Mouse (Mus musculus) ES-E14 (cell line): ENCODE data around the gene Atox1. TPM values are rescaled to one million over a fixed set of nuclear protein-coding genes. Genes with fewer than 3 reads are reported as not detected.

ENCODE experiments used
- DNase-seq: peaks from one replicate; pipeline ENCODE4 v3.0.0-alpha.2; 2013; ENCODE audit warnings: low read depth, low spot score
- H3K27ac ChIP-seq: 2 replicates; pipeline ENCODE4 v1.5.1; 2012; ENCODE audit warnings: low read depth, mild to moderate bottlenecking, low read length, moderate library complexity, mixed read lengths; ENCODE audit not compliant: poor library complexity, insufficient read depth, severe bottlenecking
- H3K36me3 ChIP-seq: 2 replicates; pipeline ENCODE4 v1.6.1; 2012; ENCODE audit warnings: mild to moderate bottlenecking, low read length, moderate library complexity, mixed read lengths; ENCODE audit not compliant: control insufficient read depth, poor library complexity, insufficient read depth, severe bottlenecking
- H3K4me1 ChIP-seq, 2 experiments: fragments of 150-350 bp in 1 of 2; sonication (generic) in 1 of 2; 2 replicates each; pipeline ENCODE4 v1.6.1; 2012; ENCODE audit warnings: low read length in 2 of 2, mild to moderate bottlenecking in 1 of 2, mixed read lengths in 1 of 2; ENCODE audit not compliant: control insufficient read depth in 2 of 2, insufficient read depth in 2 of 2, poor library complexity in 1 of 2
- H3K4me3 ChIP-seq, 2 experiments: fragments of 150-350 bp in 1 of 2; sonication (generic) in 1 of 2; 2 replicates each; pipeline ENCODE4 v1.5.1; 2012; ENCODE audit warnings: low read length in 2 of 2, low read depth in 1 of 2, mild to moderate bottlenecking in 1 of 2, mixed read lengths in 1 of 2; ENCODE audit not compliant: insufficient read depth in 1 of 2, poor library complexity in 1 of 2, severe bottlenecking in 1 of 2
- H3K9ac ChIP-seq: 2 replicates; pipeline ENCODE4 v1.6.1; 2012; ENCODE audit warnings: low read depth, mild to moderate bottlenecking, low read length, mixed read lengths; ENCODE audit not compliant: poor library complexity, insufficient read depth, severe bottlenecking
- H3K9me3 ChIP-seq: fragments of 150-350 bp; sonication (generic); 2 replicates; pipeline ENCODE4 v1.6.1; 2012; ENCODE audit warnings: low read depth, mild to moderate bottlenecking, low read length; ENCODE audit not compliant: control insufficient read depth, insufficient read depth
- CHD2 ChIP-seq: IDR thresholded peaks from 2 replicates; pipeline ENCODE4 v1.6.1; 2014; ENCODE audit warnings: mild to moderate bottlenecking, low read depth, low read length, inconsistent platforms
- HCFC1 ChIP-seq: IDR thresholded peaks from 2 replicates; pipeline ENCODE4 v1.6.1; 2012; ENCODE audit warnings: low read length, inconsistent platforms, borderline replicate concordance; ENCODE audit not compliant: insufficient read depth
- MAFK ChIP-seq: IDR thresholded peaks from 2 replicates; pipeline ENCODE4 v1.6.1; 2014; ENCODE audit warnings: mild to moderate bottlenecking, low read depth, low read length, inconsistent platforms; ENCODE audit not compliant: insufficient read depth
- ZC3H11A ChIP-seq: IDR thresholded peaks from 2 replicates; pipeline ENCODE4 v1.6.1; 2012; ENCODE audit warnings: low read depth, mild to moderate bottlenecking, inconsistent platforms, low read length, borderline replicate concordance
- ZNF384 ChIP-seq: IDR thresholded peaks from 2 replicates; pipeline ENCODE4 v1.6.1; 2012; ENCODE audit warnings: low read depth, low read length, inconsistent platforms
- in situ Hi-C, 2 experiments: fragments of 600-800 bp; cut with MboI; formaldehyde crosslinking; loops; one replicate each; pipeline ENCODE4 v1.15.1; 2025; ENCODE audit warnings: low sequenced_read_pairs in 2 of 2, inconsistent platforms in 1 of 2; ENCODE audit not compliant: unreplicated experiment in 2 of 2
- total RNA-seq: library from RNA; depleted of rRNA; stranded (reverse); fragments of 300-350 nt; gene quantifications from 2 replicates; pipeline ENCODE4 v1.2.3, GENCODE M21; 2012

Gene Atox1
- total RNA-seq, 1 experiment: 371 TPM

DNA sequence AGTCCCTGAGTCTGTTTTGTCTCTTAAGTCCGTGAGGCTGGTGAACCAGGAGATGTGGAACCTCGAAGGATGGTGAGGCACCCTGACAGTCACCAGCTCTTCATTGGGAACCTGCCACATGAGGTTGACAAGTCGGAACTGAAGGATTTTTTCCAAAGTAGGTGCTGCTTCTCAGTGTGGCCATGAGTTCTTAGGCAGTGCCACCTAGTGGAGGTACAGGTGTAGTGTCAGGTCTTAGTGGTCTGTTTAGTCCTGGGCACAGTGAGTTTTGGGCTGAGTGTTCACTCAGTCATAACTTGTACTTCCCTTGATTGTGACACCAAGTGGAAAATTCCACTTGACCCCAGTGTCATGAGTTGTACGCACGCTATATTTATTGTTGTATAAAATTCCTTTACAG, 36.8 kb upstream of the Atox1 start:
- peak; percentile 63 for DNase-seq
- no peak for TF ChIP-seq CHD2
- TF ChIP-seq ZC3H11A: no peak
- no peak for TF ChIP-seq MAFK
- peak; percentile 40; the same call in 1 of the 2 replicates for TF ChIP-seq ZNF384
- TF ChIP-seq HCFC1: no peak

DNA sequence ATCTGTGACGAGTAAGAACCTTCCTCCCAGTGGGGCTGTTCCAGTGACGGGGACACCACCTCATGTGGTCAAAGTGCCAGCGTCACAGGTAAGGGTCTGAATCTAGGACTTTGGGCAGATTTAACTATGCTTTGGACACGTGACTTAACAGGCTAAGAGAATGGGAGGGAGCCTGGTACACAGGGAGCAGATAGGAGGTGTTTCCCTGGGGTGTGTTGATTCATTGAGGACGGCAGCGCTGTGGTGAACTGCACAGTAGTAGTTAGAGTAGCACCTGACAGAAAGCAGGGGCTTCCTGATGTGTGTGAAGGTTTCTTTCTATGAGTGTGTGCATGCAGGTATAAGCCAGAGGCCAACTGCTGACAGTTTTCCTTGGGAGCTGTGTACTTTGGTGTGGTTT, 35.1 kb upstream of the Atox1 start:
- in situ Hi-C loops: no loop called here
- Histone ChIP-seq H3K36me3 (peaks cover 75% of the 10 kb centered on the region), H3K27ac (no peak overlapping the region), H3K9ac (no peak overlapping the region), H3K4me3 (no peak overlapping the region), H3K4me1 (no peaks in the 10 kb centered on the region; a peak in 1 of 4 replicates), H3K9me3 (no peaks in the 10 kb centered on the region)
- no peak for DNase-seq
- TF ChIP-seq MAFK: no peak
- no peak for TF ChIP-seq ZNF384
- no peak for TF ChIP-seq HCFC1
- TF ChIP-seq CHD2: no peak
- no peak for TF ChIP-seq ZC3H11A

More for the DNA sequence above, 36.8 kb upstream of the Atox1 start:
- Histone ChIP-seq H3K27ac (no peak overlapping the region), H3K9me3 (no peaks in the 10 kb centered on the region), H3K4me3 (no peak overlapping the region), H3K9ac (no peak overlapping the region), H3K4me1 (no peaks in the 10 kb centered on the region; a peak in 2 of 4 replicates), H3K36me3 (peaks cover 66% of the 10 kb centered on the region)
- in situ Hi-C loops: no loop called here

DNA sequence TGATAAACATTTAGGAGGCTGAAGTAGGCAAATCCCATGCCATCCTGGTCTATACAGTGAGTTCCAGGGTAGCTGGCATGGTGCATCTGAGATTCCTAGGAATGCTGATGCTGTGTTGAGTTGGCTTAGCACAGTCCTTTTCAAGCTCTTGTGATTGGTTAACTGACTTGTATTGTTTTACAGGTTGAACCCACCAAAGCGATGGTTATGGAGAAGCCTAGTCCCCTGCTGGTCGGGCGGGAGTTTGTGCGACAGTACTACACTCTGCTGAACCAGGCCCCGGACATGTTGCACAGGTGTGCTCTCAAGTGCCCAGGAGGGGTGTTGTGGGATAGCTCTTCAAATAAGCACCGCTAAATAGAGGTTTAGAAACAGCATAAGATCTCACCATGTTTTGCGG, 24.4 kb upstream of the Atox1 start:
- no peak overlapping the region for H3K9ac ChIP-seq
- no peak overlapping the region for H3K27ac ChIP-seq
- H3K4me3 ChIP-seq: no peak overlapping the region
- H3K36me3 ChIP-seq: peaks cover 66% of the 10 kb centered on the region
- TF ChIP-seq ZNF384: no peak
- no peak for TF ChIP-seq MAFK
- no peak for TF ChIP-seq CHD2
- TF ChIP-seq HCFC1: no peak
- no peak for TF ChIP-seq ZC3H11A
- in situ Hi-C loops: no loop called here
- H3K9me3 ChIP-seq: no peaks in the 10 kb centered on the region
- DNase-seq: no peak
- H3K4me1 ChIP-seq: peaks cover 2 to 4% of the 10 kb centered on the region in 2 experiments; a peak in 2 of 4 replicates

DNA sequence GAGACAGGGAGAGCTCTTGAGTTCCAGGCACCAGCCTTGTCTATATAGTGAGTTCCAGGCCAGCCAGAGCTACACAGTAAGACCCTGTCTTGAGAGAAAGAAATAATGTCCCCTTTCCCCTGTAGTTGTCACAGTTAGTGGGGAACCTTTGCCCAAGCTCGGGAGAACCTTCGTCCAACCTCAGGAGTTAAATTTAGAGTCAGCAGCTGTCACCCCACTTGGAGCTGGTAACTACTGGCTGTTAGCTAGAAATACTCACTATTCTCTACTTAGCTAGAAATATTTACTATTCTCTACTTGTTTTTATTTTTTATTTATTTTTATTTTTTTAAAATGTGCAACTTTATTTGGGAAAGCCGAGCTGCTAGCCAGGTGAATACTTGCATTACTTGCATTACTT, 12.2 kb upstream of the Atox1 start:
- in situ Hi-C loops: no loop called here
- H3K9me3 ChIP-seq: no peaks in the 10 kb centered on the region
- H3K9ac ChIP-seq: no peak overlapping the region
- no peak for TF ChIP-seq ZNF384
- TF ChIP-seq MAFK: no peak
- TF ChIP-seq CHD2: no peak
- no peak for TF ChIP-seq ZC3H11A
- TF ChIP-seq HCFC1: no peak
- H3K27ac ChIP-seq: no peak overlapping the region
- peak overlapping the region in 1 of 2 experiments; percentile 4; a peak in 2 of 4 replicates for H3K4me3 ChIP-seq
- peaks cover 20% of the 10 kb centered on the region for H3K36me3 ChIP-seq
- no peak for DNase-seq
- H3K4me1 ChIP-seq: peaks cover 4 to 5% of the 10 kb centered on the region in 2 experiments; a peak in 3 of 4 replicates

DNA sequence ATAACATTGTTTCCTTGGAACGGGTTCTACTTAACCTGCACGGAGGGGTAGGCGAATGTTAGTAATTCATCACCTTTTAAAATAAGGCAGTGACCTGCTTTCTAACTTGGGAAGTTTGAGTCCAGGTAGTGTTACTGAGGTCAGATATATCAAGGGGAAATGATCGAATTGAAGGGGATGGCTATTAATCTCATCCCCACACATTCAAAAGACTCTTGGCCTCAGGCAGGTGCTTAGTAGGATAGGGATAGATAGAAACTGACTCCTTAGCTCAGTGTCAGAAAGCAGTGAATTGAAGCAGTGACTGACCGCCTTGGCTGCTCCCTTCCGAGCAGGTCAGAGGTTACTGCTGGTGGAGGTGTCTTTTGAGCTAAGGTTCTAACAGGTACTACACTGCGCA, 10.4 kb upstream of the Atox1 start:
- H3K4me1 ChIP-seq: peaks cover 4 to 5% of the 10 kb centered on the region in 2 experiments; a peak in 3 of 4 replicates
- peaks cover 20% of the 10 kb centered on the region for H3K36me3 ChIP-seq
- in situ Hi-C loops: no loop called here
- no peak for DNase-seq
- H3K27ac ChIP-seq: no peak overlapping the region
- peak overlapping the region; percentile 75; the same call in 1 of the 2 replicates for H3K9ac ChIP-seq
- no peaks in the 10 kb centered on the region for H3K9me3 ChIP-seq
- H3K4me3 ChIP-seq: peak overlapping the region; percentile 93 to 96
- TF ChIP-seq HCFC1: no peak
- no peak for TF ChIP-seq MAFK
